Mouse (Mus musculus): ENCODE measurements around the gene Car11. TPM values are rescaled to one million over a fixed set of nuclear protein-coding genes. Genes with fewer than 3 reads are reported as not detected.

Gene Car11
- total RNA-seq, 4 experiments from 2014 or later = 14.3 to 18.2 (median 16.1) TPM

DNA sequence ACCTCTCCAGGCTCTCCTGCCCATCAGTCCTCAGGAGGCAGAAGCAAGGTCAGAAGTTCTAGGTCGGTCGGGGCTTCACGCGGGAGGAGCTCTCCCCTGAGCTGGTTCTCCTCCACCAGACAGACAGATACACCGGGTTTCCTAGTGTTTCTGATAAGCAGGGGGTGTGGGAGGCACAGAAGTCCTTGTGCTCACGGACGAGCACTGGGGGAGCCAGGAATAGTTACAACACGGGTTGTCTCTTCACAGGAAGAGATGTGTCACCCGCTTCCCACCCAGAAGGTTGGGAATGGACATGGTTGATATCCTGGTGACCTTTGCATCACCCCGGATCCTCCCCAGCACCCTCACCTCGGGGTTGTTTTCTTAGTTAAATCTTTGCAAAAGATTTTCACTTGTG is 9.8 kb upstream of the Car11 start:
- DNase-seq (ENCODE audit: low spot score in 2 of 2) = no peak

DNA sequence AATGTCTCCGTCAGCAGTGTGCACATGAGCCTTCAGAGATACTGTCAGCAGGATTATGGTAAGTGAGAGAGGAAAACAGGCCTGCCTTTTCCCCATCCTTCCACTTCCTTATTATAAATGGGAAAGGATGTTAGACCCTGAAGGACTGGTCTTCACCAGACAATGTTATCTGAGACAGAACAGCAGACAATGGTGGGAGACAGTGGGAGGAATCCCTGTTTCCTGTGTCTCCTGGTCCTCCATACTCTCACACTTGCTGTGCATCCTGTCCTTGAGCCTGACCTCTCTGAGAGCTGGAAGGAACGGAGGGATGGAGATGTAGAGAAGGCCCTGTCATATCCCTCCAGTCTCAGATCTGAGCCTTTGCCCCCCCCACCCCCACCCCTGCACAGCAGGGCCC is 7.3 kb upstream of the Car11 start:
- DNase-seq (ENCODE audit: low spot score in 2 of 2) = no peak

DNA sequence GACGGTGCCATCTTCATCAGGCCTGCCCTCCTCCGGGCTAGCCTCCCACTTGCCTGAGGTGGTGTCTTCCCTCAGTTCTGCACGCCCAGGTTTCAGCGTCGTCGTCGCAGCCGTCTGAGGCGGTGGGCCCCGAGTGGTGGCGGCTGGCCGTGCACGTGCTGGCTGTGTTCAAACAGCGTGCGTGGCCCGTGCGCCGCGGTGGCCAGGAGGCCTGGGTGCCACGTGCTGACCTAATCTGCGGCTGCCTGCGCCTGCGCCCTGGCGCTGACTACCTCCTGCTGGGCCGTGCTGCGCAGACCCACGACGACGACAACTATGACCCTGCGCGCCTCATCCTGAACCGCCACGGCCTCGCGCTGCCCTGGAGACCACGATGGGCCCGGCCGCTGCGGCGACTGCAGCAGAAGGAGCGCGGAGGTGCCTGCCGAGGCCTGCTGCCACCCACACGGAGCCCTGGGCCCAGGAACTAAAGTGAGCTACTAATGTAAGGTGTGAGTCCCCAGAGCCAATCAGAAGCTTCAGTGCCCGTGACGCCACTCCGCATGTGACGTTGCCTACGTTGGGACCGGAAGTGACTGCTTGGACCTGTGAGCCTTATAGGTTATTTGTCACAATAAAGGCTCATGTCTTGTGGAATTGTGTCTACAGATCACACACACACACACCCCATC is 5.6 kb upstream of the Car11 start, which contains the start of gene Sec1:
Gene Sec1, minus strand, starts transcription at position 482 of the 671 bp plus-strand sequence.
- no peak for DNase-seq (ENCODE audit: low spot score in 2 of 2)

DNA sequence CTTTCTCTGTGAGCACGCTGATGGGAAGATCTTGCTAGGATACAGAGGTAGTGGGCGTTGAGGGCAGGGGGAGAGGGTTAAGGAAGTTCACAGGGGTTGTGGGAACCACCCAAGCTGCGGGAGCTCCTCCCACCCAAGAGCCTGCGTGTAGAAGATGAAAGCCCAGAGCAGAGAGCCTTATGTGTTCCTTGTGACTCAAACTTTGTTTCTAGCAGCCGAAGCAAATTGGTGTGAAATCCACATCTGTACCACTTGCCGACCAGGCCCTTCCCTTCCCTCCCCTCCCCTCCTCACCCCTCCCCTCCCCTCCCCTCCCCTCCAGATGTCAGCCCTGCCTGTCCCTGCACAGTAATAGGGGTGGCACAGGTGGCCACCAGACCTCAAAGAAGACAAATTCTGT is 4.5 kb upstream of the Car11 start:
- no peak for DNase-seq (ENCODE audit: low spot score in 2 of 2)

DNA sequence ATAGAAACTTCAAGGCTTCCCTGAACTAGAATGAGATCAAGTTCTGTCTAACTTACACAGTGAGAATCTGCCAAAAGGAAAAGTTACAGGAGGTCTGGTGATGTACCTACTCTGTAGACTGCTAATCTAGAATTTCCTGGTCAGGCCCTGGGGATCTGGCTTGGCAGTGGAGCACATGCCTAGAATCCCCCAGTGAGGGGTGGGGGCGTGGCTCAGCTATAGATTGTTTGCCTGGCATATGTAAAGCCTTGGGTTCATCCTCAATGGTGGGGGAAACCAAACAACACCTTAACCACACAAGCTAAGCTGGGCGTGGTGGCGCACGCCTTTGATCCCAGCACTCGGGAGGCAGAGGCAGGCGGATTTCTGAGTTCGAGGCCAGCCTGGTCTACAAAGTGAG is 1.7 kb upstream of the Car11 start:
- no peak for DNase-seq (ENCODE audit: low spot score in 2 of 2)

DNA sequence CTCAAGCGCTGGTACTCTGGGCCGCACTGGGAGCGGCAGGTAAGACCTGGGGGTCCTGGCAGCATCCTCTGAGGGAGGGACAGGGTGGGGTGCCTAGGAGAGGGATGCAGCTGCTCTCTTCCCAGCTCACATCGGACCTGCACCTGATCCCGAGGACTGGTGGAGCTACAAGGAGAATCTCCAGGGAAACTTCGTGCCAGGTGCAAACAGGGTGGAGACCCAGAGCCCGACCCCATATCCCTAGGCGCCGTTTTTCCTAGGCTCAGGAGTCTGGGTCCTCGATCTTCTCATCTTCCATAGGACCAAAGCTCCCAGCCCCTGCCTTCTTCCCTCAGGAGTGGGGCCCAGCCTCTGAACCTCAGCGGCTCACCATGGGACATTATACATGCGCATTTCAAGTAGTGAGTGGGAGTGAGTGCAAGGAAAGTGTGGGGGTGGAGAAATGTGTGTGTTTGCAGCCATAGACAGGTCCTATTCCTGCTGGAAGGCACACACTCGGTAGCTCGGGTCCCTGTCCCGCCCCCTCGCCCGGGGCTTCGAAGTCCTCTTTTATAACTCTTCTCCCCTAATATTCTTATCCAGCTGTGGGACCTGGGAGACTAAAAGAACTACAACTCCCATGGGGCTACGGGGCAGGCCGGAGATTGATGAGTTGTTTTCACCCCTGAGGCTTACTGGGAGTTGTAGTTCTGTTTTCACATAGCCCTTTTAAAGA is 815 bp downstream of the Car11 start:
- DNase-seq (ENCODE audit: low spot score in 2 of 2) = peak; percentile 76

DNA sequence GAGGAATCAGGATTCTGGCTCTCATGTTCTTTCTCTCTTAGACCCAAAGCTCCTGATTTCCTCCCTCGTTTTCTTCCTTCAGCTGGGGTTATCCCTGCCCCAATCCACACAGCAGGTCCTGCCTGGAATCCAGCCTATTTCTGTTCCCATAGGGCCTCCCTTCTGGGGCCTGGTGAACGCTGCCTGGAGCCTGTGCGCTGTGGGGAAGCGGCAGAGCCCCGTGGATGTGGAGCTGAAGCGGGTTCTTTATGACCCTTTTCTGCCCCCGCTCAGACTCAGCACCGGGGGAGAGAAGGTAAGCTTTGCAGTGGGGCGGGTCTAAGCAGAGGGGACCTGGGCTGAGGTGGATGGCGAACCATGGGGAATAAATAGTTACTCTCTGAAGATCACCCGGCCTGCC is 1.4 kb downstream of the Car11 start:
- no peak for DNase-seq (ENCODE audit: low spot score in 2 of 2)

DNA sequence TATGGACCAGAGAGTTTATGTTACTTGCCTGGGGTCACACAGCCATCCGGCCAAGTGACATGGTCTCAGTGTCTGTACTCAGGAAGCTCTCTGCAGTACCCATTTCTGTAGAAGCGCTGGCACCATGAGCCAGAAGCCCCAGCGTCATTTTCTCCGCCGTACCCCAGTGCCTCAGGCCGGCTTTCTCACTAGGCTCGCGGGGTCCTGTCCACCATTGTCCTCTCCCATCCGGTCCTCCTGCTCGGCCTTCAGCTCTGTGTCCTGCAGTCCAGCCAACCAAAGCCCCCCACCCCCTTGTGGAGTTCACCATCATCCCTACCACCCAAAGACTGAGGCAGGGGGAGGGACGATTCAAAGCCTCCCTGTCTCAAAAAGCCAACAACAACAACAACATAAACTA is 2.0 kb downstream of the Car11 start:
- DNase-seq (ENCODE audit: low spot score in 2 of 2) = no peak

DNA sequence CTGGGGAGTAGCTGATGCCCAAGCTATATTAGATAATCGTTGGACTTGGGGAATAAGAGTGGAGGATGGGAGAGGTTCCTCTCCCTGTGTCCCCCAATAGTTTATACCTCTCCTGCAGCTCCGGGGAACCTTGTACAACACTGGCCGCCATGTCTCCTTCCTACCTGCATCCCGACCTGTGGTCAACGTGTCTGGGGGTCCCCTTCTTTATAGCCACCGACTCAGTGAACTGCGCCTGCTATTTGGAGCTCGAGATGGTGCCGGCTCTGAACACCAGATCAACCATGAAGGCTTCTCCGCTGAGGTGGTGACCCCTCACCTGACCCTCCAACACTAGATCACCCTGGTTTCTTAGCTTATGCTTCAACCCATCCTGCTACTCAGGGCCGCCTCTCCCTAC is 2.7 kb downstream of the Car11 start:
- no peak for DNase-seq (ENCODE audit: low spot score in 2 of 2)

DNA sequence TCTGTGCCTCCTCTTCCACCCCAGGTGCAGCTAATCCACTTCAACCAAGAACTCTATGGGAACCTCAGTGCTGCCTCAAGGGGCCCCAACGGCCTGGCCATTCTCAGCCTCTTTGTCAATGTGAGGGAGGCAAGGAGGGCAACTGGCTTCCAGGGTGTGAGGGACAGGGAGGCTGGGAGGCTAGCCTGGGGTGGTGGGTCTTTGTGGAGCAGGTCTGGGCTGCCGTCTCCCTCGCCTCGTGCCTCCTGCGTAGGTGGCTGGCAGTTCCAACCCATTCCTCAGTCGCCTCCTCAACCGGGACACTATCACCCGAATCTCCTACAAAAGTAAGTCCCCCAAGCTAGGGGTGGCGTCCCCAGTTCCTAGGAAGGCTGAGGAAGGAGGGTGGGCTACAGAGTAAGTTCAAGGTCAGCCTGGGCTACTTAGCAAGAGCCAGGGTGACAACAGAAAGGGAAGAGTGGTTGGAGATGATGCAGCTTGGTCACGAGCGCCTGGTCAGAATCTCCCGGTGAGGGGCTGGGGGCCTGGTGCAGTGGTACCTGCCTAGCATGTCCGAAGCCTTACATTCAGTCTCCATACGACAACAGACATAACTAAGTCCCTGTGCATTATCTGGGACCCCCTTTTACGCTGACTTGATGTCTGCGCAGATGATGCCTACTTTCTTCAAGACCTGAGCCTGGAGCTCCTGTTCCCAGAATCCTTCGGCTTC is 3.3 kb downstream of the Car11 start:
- DNase-seq (ENCODE audit: low spot score in 2 of 2) = no peak

DNA sequence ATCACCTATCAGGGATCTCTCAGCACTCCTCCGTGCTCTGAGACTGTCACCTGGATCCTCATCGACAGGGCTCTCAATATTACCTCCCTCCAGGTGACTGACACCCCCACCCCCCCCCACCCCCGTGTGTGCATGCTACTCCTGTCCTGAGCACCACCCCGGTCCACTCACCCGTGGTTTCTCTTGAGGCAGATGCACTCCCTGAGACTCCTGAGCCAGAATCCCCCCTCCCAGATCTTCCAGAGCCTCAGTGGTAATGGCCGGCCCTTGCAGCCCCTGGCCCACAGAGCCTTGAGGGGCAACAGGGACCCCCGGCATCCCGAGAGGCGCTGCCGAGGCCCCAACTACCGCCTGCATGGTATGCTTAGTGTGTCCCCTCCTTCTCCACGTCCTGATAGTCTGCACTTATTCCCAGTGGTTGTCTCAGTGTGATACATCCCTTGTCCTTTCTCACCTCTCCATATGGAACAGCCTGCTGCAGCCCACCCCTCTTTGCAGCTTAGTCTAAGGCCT is 3.9 kb downstream of the Car11 start:
- DNase-seq (ENCODE audit: low spot score in 2 of 2) = peak in 1 of 2 experiments; percentile 34

DNA sequence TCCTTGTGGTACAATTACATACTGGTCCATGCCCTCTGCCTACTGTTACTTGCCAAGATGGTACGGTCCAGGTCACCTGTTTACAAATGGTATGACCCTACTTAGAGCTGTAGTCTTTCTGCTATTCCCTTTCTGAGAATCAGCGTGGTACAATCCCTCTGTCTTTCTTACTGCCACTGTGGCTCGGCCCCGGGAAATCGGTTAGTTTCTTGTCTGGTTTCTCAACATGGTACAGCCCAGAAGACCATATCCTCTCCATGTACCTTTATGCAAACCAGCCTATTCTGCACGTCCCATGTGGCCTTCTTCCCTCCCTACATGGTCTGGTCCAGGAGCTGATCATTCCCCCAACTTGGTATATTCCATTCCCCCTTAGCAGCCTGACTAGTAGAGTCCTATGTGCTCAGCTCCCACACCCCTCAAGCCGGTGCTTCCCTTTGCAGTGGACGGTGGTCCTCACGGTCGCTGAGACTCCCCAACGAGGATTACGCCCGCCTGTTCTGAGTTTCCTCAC is 4.5 kb downstream of the Car11 start:
- peak; percentile 61 to 71 for DNase-seq (ENCODE audit: low spot score in 2 of 2)

DNA sequence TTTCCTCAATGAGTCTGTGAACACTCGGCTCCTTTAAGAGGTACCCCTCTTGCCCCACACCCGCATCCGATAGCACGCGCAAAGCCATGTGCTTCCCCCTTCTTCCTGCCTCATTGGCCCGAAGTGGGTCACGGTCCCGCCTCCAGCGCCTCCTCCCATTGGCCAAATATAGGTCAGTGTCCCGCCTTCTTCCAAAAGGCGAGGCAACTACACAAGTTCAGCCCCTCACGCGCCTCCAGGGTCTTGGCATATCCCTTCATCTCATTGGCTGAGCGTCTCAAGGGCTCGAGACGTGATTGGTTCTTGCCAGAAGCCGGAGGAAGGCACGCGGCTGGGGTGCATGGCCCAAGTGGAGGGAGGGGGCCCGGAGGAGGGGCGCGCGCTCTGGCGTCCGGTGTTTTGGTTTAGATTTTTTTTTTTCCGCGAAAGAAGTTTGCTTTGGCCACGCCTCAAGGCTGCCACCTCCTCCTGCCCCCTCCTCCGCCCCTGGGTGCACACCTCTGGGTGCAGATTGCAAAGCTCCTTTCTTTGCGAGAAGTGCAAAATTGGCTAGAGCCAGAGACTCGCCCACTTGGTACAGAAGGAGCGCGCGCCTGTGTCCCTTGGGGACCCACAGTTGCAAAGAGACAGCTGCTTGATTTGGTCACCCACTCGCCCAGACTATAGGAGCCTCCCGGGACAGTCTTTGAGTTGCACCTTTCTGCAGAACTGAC is 5.2 kb downstream of the Car11 start, which contains the start of gene Dbp:
Gene Dbp, plus strand, starts transcription at position 359 of the 713 bp plus-strand sequence.
- DNase-seq (ENCODE audit: low spot score in 2 of 2) = peak; percentile 99 to 100

DNA sequence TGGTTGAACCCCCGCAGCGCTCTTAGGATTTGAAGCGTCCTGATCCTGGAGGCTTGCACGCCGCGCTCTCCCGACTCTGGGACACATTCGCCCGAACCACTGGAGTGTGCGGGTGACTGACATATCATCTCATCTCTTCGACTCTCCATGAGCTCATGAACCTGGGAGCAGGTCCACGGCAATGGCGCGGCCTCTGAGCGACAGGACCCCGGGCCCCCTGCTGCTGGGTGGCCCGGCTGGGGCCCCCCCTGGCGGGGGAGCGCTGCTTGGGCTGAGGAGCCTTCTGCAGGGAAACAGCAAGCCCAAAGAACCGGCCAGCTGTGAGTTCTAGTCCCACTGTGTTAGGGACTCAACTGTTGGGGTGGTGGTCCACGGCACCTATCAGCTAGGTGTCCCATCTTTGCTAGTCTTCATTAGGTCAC is 5.8 kb downstream of the Car11 start:
- DNase-seq (ENCODE audit: low spot score in 2 of 2) = peak in 1 of 2 experiments; percentile 39

DNA sequence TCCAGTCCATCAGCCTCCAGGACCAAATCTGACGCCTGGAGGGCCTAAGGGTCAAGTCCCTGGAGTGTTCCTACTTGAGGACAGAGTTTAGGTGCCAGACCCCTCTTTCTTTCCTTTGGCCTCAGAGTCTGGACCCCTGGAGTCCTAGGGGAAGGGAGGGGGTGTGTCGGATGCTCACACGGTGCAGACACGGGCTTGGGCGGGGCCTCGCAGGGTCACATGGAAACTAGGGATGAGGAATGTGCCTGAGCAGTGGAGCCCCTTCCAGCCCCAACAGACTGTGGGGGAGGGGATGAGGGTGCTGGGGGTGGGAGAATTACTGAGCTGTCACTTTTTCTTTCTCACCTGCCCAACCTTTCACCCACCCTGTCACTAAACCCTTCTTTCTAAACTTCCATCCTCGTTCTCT is 6.2 kb downstream of the Car11 start:
- peak; percentile 95 for DNase-seq (ENCODE audit: low spot score in 2 of 2)

DNA sequence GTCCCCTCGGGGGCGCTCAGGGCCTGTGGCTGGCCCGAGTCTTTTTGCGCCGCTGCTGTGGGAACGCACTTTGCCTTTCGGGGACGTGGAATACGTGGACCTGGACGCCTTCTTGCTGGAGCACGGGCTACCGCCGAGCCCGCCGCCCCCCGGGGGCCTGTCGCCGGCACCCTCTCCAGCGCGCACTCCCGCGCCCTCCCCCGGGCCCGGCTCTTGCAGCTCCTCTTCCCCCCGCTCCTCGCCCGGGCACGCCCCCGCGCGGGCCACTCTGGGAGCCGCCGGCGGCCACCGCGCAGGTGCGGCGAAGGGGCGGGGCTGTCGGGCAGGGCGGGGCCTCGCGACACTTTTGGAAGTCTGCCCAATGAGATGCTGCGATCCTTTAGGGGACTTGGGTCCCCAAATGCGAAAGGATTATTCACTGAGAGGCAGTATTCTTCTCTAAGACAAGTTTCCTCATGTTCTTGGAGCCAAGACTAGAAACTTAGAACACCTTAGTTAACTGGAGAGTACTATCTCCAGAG is 7.1 kb downstream of the Car11 start:
- DNase-seq (ENCODE audit: low spot score in 2 of 2) = peak; percentile 90 to 92

DNA sequence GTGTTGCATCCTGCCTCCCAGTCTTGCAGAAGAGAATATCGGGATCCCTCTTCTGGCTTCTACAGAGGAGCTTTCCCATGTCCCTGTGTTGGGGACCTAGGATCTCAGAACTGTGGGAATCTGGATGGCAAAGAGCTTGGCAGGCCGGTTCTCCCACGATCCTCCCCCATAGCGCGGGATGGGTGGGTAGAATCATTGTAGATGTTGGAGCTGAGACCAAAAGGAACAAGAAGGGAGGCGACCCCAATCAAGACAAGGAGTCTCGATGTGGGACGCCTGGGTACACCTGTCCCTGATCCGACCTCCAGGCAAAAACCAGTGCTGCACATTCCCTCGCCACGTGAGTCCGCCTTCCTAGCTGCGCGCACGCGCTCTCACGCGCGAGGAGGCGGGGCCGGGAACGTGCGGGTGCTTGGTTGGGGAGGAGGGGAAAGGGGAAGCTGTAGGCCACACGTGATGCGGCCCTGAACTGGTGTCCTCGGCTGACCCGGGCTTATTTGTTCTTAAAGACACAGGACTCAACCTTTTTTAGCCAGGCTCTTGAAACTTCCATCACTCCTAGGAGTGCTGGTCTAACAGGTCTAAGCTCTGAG is 7.8 kb downstream of the Car11 start:
- peak; percentile 97 to 98 for DNase-seq (ENCODE audit: low spot score in 2 of 2)

DNA sequence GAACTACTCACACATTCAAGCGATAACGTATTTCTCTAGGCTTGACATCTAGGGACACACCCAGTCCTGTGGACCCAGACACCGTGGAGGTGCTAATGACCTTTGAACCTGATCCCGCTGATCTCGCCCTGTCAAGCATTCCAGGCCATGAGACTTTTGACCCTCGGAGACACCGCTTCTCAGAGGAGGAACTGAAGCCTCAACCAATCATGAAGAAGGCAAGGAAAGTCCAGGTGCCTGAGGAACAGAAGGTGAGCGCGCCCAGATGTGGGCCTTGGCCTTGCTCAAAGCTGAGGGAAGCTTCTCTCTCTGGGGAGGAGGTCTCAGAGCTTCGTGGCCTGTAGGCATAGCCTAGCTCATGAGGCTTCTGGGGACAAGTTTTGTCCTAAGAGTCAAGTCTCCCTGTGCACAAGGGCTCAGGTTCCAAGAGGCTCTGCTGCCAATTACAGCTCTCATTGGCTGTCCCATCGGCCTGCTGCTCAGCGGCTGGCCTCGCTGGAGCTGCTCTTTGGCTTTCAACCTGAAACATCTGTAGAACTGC is 8.6 kb downstream of the Car11 start:
- DNase-seq (ENCODE audit: low spot score in 2 of 2) = peak; percentile 58 to 67

DNA sequence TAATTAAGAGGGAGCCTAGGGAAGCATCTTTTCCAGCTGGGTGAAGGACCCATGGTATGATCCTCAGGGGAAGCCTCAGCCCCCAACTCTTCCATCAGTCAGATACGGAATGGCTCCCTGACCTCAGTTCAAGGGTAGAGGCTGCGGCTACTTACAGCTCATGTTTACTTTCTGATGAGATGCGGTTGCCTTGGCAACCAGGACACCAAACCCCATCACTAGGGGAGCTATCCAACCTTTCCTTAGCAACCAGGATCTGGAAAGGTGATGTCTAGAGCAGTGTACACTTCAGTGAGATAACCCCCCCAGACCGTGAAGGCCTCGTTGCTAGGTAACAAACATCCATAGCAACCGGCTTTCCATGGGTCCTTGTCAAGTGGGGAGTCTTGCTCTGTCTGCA is 9.4 kb downstream of the Car11 start:
- no peak for DNase-seq (ENCODE audit: low spot score in 2 of 2)

DNA sequence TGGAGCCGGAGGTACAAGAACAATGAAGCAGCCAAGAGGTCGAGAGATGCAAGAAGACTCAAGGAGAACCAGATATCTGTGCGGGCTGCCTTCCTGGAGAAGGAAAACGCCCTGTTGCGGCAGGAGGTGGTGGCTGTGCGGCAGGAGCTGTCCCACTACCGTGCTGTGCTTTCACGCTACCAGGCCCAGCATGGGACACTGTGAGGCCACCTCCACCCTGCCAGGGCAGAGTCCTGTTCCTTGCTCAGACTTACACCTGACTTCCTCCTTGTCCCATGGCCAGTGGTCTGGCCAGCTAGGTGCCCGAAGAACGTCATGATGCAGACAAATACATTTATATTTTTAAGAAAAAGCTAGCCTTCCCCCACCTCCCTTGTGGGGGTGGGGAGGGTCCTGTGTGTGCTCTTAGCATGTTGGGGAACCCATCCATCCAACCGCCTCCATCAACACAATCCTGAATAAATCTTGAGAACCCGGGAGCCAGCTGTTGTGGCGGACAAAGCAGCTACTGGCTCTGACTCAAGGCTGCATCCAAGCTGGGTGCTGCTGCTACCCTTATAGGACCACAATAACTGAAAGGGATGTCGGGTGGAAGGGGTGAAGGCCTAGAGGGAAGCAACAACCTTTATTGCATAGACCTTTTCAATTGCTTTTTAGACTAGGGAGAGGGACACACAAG is 10.2 kb downstream of the Car11 start:
- DNase-seq (ENCODE audit: low spot score in 2 of 2) = no peak

Data from gastrocnemius, adult 8-10 months (tissue).